Mouse (Mus musculus) intestine, embryonic 15.5 days (tissue): ENCODE data around the gene Ccdc183. TPM values are rescaled to one million over a fixed set of nuclear protein-coding genes. Genes with fewer than 3 reads are reported as not detected.
A peak's percentile ranks its signal among the peaks of the same experiment; 100 is the strongest.

Experiments used
- ATAC-seq: fragments of 200-750 bp; cut with Nextera tagmentation; 2 replicates; pipeline ENCODE4 v1.8.0; 2017; ENCODE audit warnings: moderate TSS enrichment, moderate library complexity
- H3K27ac ChIP-seq: fragments of 300-500 bp; sonication (generic); 2 replicates; pipeline ENCODE4 v1.5.1; 2015; ENCODE audit warnings: mild to moderate bottlenecking, inconsistent platforms
- H3K27me3 ChIP-seq: fragments of 300-500 bp; sonication (generic); replicated peaks from 2 replicates; pipeline ENCODE4 v1.6.1; 2015; ENCODE audit warnings: inconsistent platforms
- H3K36me3 ChIP-seq: fragments of 300-500 bp; sonication (generic); 2 replicates; pipeline ENCODE4 v1.6.1; 2015; ENCODE audit warnings: inconsistent platforms
- H3K4me1 ChIP-seq: fragments of 300-500 bp; sonication (generic); replicated peaks from 2 replicates; pipeline ENCODE4 v1.6.1; 2015; ENCODE audit warnings: inconsistent platforms
- H3K4me2 ChIP-seq: fragments of 300-500 bp; sonication (generic); replicated peaks from 2 replicates; pipeline ENCODE4 v1.6.1; 2015; ENCODE audit warnings: mild to moderate bottlenecking, inconsistent platforms
- H3K4me3 ChIP-seq: fragments of 300-500 bp; sonication (generic); replicated peaks from 2 replicates; pipeline ENCODE4 v1.5.1; 2015; ENCODE audit warnings: inconsistent platforms
- H3K9ac ChIP-seq: fragments of 300-500 bp; sonication (generic); 2 replicates; pipeline ENCODE4 v1.6.1; 2015; ENCODE audit warnings: inconsistent platforms
- H3K9me3 ChIP-seq: fragments of 300-500 bp; sonication (generic); 2 replicates; pipeline ENCODE4 v1.6.1; 2016; ENCODE audit warnings: inconsistent platforms
- WGBS: fragments of 180-500 bp; shearing (Covaris S2); methylation state at CpG from one replicate; pipeline ENCODE4 v1.1.7; 2015; 5-methylcytosine and 5-hydroxymethylcytosine counted together
- polyA plus RNA-seq: library from polyadenylated mRNA; unstranded; fragments of >200 nt; fragmentation: Nextera tagmentation; extraction: Ambion mirVana; gene quantifications from 2 replicates; pipeline ENCODE4 v1.2.1, GENCODE M21; 2015

Gene Ccdc183
- polyA plus RNA-seq, 1 experiment from 2014 or later: 0.13 TPM

DNA sequence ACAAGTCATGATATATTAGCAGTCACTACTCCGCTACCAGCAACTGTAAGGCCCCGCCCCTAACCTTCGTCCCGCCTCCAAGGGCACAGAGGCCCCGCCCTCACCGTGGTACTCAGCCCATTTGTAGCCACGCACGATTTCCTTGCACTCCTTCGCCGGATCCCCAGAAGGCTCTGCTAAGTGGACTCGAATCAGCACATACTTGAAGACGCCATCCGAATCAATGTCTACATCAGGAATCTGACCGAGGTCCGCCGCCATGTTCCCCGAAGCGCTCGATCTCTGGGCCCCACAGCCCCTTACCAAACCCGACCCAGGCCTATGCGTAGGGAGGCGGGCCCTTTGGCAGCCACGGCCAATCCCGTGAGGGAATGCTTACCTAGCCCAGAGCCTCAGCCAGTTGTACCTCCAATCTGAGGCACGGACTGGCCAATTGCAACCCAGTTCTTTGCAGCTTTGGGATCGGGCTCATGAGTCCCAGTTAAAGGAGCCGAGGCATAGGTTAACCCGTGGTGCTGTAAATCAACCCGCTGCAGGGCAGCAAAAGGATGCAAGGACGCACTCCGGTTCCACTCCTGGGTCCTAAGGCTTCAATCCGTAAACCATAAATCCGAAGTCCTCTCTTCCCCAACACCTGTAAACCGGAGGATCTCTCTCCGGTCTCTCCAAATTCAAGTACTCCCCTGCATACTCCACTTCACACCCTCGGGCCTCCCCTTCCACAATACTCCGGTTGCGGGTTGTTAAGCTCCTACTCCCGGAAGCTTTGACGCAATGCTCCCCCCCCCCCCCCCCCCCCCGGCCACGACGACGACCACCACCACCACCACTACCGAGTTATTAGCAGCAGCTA, 42.7 kb downstream of the Ccdc183 start, which contains the start of the genes Mamdc4 and Phpt1:
Gene Mamdc4, minus strand, starts transcription at position 267 of the 853 bp plus-strand sequence.
Gene Phpt1, minus strand, starts transcription at position 646 of the 853 bp plus-strand sequence.
- peak; percentile 94 for ATAC-seq
- peaks cover 56% of the 10 kb centered on the region for H3K4me1 ChIP-seq

GRCm38 (mm10) chr2:25574136-25574535, 43.3 kb downstream of the Ccdc183 start:
- H3K9ac ChIP-seq: peak overlapping the region; percentile 61
- WGBS: 6% methylated on average over 11 of the region's 11 CpGs
- H3K27me3 ChIP-seq: peaks cover 31% of the 10 kb centered on the region
- H3K27ac ChIP-seq: peak overlapping the region; percentile 95
- H3K4me2 ChIP-seq: peak overlapping the region; percentile 87
- H3K4me1 ChIP-seq: peaks cover 49% of the 10 kb centered on the region
- H3K9me3 ChIP-seq: no peaks in the 10 kb centered on the region
- H3K4me3 ChIP-seq: peak overlapping the region; percentile 54
- ATAC-seq: no peak
- peaks cover 3% of the 10 kb centered on the region; the same call in 1 of the 2 replicates for H3K36me3 ChIP-seq

More for the DNA sequence above, 42.7 kb downstream of the Ccdc183 start, which contains the start of the genes Mamdc4 and Phpt1:
- Histone ChIP-seq H3K36me3 (no peaks in the 10 kb centered on the region), H3K4me3 (peak within 1 kb of the TSS; percentile 54), H3K27ac (peak within 1 kb of the TSS; percentile 95), H3K9ac (peak within 1 kb of the TSS; percentile 61), H3K4me2 (peak within 1 kb of the TSS; percentile 87), H3K27me3 (peaks cover 38% of the 10 kb centered on the region), H3K9me3 (no peaks in the 10 kb centered on the region)
- WGBS: under 1% methylated on average over 44 of the region's 45 CpGs

- Histone ChIP-seq H3K36me3 (peaks cover 4% of the 10 kb centered on the region; the same call in 1 of the 2 replicates), H3K4me2 (peak overlapping the region; percentile 87), H3K27ac (peak overlapping the region; percentile 95), H3K9me3 (no peaks in the 10 kb centered on the region), H3K4me3 (peak overlapping the region; percentile 54), H3K27me3 (peaks cover 20% of the 10 kb centered on the region), H3K4me1 (peaks cover 39% of the 10 kb centered on the region), H3K9ac (peak overlapping the region; percentile 61; the same call in 1 of the 2 replicates)
- peak; percentile 35 for ATAC-seq
- 57% methylated on average over 2 of the region's 2 CpGs for WGBS
Measured at GRCm38 (mm10) chr2:25573068-25573467, 44.4 kb downstream of the Ccdc183 start.

- WGBS: 58% methylated on average over 4 of the region's 4 CpGs
- peak overlapping the region; percentile 77 for H3K27ac ChIP-seq
- H3K27me3 ChIP-seq: peaks cover 2% of the 10 kb centered on the region; the same call in 1 of the 2 replicates
- H3K4me1 ChIP-seq: peaks cover 22% of the 10 kb centered on the region
- peak overlapping the region; percentile 54 for H3K4me2 ChIP-seq
- ATAC-seq: peak; percentile 40
- peak overlapping the region; percentile 43; the same call in 1 of the 2 replicates for H3K9ac ChIP-seq
- peaks cover 7% of the 10 kb centered on the region; the same call in 1 of the 2 replicates for H3K36me3 ChIP-seq
- H3K4me3 ChIP-seq: peak overlapping the region; percentile 35
- no peaks in the 10 kb centered on the region for H3K9me3 ChIP-seq
Measured at GRCm38 (mm10) chr2:25571221-25571620, 46.3 kb downstream of the Ccdc183 start.

DNA sequence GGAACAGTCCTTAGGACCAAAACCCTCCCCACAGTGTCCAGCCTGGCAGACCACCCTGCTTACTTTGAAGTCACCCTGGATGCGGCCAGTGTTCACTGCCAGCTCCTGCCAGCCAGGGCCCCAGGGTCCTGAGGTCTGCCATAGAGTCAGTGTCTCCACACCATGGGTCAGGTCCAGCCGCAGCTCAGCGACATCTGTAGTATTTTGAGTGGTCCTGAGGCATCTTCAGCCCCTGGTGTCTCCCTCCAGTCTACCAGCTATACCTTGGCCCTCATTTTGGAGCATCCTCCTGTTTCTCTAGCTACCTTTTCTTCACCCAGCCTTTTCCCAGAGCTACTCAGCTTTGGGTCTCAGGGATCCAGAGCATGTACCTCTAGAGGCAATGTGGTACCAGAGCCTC, 48.2 kb downstream of the Ccdc183 start:
- WGBS: 83% methylated on average over 3 of the region's 3 CpGs
- H3K9me3 ChIP-seq: no peaks in the 10 kb centered on the region
- H3K36me3 ChIP-seq: peaks cover 23% of the 10 kb centered on the region
- H3K4me1 ChIP-seq: peaks cover 13% of the 10 kb centered on the region
- H3K4me2 ChIP-seq: peak overlapping the region; percentile 54
- peak overlapping the region; percentile 56; the same call in 1 of the 2 replicates for H3K27ac ChIP-seq
- peak overlapping the region; percentile 43 for H3K9ac ChIP-seq
- no peak for ATAC-seq
- peak overlapping the region; percentile 35 for H3K4me3 ChIP-seq
- no peaks in the 10 kb centered on the region for H3K27me3 ChIP-seq

DNA sequence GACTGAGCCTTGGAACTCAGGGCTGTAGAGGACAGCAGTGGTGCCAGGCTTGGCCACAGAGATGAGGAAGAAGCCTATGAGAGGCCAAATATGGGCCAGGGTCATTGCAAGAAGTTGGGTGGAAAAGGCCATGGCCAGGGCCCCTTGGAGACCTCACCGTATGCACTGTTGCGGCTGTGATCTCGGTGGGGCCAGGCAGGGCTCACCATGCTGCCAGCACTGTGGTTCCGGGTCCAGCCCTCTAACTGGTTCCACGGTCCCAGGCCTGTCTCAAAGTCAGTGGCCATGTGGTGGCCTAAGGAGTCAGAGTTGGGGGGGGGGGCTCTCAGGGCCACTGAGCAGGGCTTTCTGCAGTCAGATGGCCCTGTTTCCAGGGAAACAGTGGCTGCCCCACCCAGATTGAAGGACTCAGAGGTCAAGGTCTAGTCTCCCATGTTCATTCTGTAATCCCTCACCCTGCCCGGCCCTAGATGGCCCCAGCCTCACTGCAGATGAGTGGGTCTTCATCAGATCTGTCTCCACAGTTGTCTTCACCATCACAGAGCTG, 48.9 kb downstream of the Ccdc183 start:
- Histone ChIP-seq H3K27ac (peak overlapping the region; percentile 44; the same call in 1 of the 2 replicates), H3K4me1 (peaks cover 7% of the 10 kb centered on the region), H3K9me3 (no peaks in the 10 kb centered on the region), H3K9ac (peak overlapping the region; percentile 41; the same call in 1 of the 2 replicates), H3K4me2 (peak overlapping the region; percentile 54), H3K36me3 (peaks cover 31% of the 10 kb centered on the region), H3K4me3 (peak overlapping the region; percentile 35), H3K27me3 (no peaks in the 10 kb centered on the region)
- ATAC-seq: no peak
- 80% methylated on average over 6 of the region's 6 CpGs for WGBS

DNA sequence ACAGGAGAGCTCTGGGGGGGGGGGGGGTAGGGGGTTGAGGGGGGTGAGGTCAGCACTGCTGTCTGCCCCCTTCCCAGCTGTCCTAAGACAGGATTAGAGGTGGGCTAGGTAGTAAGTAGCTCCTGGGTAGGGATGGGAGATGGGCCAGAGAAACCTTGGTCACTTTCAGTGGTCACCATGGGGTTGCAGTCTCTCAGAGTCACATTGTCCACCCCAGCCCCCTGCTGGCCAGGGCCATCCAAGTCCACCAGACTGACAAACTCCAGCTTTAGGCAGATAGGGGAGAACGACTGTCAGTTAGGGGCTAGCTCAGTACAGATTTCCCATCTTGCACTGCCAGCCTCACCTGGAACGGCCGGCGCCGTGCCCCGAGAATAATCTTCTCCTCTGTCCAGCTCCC, 50.9 kb downstream of the Ccdc183 start:
- Histone ChIP-seq H3K4me2 (peak overlapping the region; percentile 54), H3K9ac (no peak overlapping the region), H3K4me3 (no peak overlapping the region), H3K27me3 (no peaks in the 10 kb centered on the region), H3K27ac (no peak overlapping the region), H3K4me1 (no peaks in the 10 kb centered on the region), H3K36me3 (peaks cover 43% of the 10 kb centered on the region), H3K9me3 (no peaks in the 10 kb centered on the region)
- WGBS: 75% methylated on average over 6 of the region's 6 CpGs
- no peak for ATAC-seq

- H3K4me1 ChIP-seq: no peaks in the 10 kb centered on the region
- H3K4me2 ChIP-seq: peak overlapping the region; percentile 35
- H3K36me3 ChIP-seq: peaks cover 51% of the 10 kb centered on the region
- 90% methylated on average over 8 of the region's 8 CpGs for WGBS
- H3K27me3 ChIP-seq: no peaks in the 10 kb centered on the region
- H3K9me3 ChIP-seq: no peaks in the 10 kb centered on the region
- H3K4me3 ChIP-seq: 0 out of 2 replicates have a peak overlapping the region, but pooled peaks have one; percentile 4
- ATAC-seq: no peak
- peak overlapping the region; percentile 19; the same call in 1 of the 2 replicates for H3K27ac ChIP-seq
- no peak overlapping the region; the same call in 1 of the 2 replicates for H3K9ac ChIP-seq
Measured at GRCm38 (mm10) chr2:25565741-25566140, 51.7 kb downstream of the Ccdc183 start.

GRCm38 (mm10) chr2:25561946-25562345, 55.5 kb downstream of the Ccdc183 start:
- H3K4me3 ChIP-seq: no peak overlapping the region
- peaks cover 51% of the 10 kb centered on the region for H3K36me3 ChIP-seq
- 73% methylated on average over 9 of the region's 9 CpGs for whole genome bisulfite sequencing
- ATAC-seq: no peak
- H3K9me3 ChIP-seq: no peaks in the 10 kb centered on the region
- H3K9ac ChIP-seq: no peak overlapping the region
- 0 out of 2 replicates have a peak overlapping the region, but pooled peaks have one; percentile 22 for H3K27ac ChIP-seq
- peaks cover 14% of the 10 kb centered on the region for H3K4me1 ChIP-seq
- no peaks in the 10 kb centered on the region for H3K27me3 ChIP-seq
- H3K4me2 ChIP-seq: no peak overlapping the region

- no peak overlapping the region for H3K9ac ChIP-seq
- H3K27me3 ChIP-seq: no peaks in the 10 kb centered on the region
- H3K4me2 ChIP-seq: no peak overlapping the region
- H3K27ac ChIP-seq: no peak overlapping the region
- peak; percentile 5 for ATAC-seq
- H3K36me3 ChIP-seq: peaks cover 42% of the 10 kb centered on the region
- H3K4me1 ChIP-seq: peaks cover 17% of the 10 kb centered on the region
- WGBS: 85% methylated on average over 8 of the region's 8 CpGs
- no peak overlapping the region for H3K4me3 ChIP-seq
- no peaks in the 10 kb centered on the region for H3K9me3 ChIP-seq
Measured at GRCm38 (mm10) chr2:25560551-25560950, 56.9 kb downstream of the Ccdc183 start.

GRCm38 (mm10) chr2:25558774-25559173, 58.7 kb downstream of the Ccdc183 start:
- Histone ChIP-seq H3K9ac (peak overlapping the region; percentile 84), H3K36me3 (peaks cover 26% of the 10 kb centered on the region), H3K4me3 (peak overlapping the region; percentile 98), H3K4me2 (peak overlapping the region; percentile 91), H3K27me3 (no peaks in the 10 kb centered on the region), H3K9me3 (no peaks in the 10 kb centered on the region), H3K4me1 (peaks cover 17% of the 10 kb centered on the region), H3K27ac (0 out of 2 replicates have a peak overlapping the region, but pooled peaks have one; percentile 83)
- no peak for ATAC-seq
- WGBS: 57% methylated on average over 6 of the region's 6 CpGs
